Comparison of ENCODE assay signal across 7 mouse cellular contexts in the genomic region with DNA sequence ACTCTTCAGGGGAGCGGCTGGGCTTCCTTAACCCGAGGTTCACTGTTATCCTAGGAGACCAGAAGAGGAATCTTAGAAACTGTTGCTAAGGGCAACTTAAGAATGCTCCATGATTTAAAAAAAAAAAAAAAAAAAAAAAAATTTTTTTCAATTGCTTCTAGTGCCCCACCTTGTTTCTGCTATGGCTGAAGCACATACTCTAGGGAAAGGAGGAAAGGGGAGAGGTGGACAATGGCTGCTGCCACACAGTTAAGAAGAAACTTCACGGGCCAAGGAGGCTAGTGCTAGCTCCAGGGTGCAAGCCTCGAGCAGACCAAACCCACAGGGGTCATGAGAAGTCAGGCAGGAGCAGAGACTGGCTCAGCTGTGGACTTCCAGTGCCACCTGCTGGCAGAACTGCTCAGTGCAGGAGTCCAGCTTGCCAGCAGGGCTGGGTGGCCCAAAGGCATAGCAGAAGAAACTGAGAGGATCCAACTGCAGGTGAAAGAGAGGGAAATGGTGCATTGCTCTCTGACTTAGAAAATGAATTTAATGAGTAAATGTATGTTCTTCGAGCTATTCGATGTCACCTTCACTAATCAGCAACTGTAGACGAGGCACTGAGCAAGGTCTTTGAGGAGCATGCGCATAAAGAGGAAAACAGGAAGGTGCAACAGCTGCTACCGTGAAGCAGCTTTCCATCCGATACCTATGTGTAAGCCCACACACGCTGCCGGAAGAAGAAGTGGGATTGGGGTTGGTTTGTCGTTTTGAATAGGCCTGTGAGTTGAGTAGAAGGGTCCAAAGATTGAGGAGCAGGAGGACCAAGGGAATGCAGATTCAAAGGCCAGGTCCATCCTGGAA. TPM values are rescaled to one million over a fixed set of nuclear protein-coding genes. Genes with fewer than 3 reads are reported as not detected.
A peak's percentile ranks its signal among the peaks of the same experiment; 100 is the strongest.
DNase-seq lines count a peak whose midpoint lies in the region; ATAC-seq and TF ChIP-seq lines count a peak whose summit lies in the region.

No protein-coding gene starts in this region.

- no peaks in the 10 kb centered on the region for H3K9me3 ChIP-seq in limb, embryonic 11.5 days (ENCODE audit: control insufficient read depth, low read length)
- no peaks in the 10 kb centered on the region for H3K9me3 ChIP-seq in midbrain, embryonic 16.5 days (replicated peaks; ENCODE audit: control insufficient read depth, low read length, poor library complexity, severe bottlenecking)

- no peak overlapping the region for H3K4me3 ChIP-seq in kidney, adult 2 months (ENCODE audit: insufficient read depth, low read depth, low read length)
- H3K4me3 ChIP-seq in limb, embryonic 11.5 days (ENCODE audit: low read depth, low read length), result no peak overlapping the region
- no peak overlapping the region for H3K4me3 ChIP-seq in midbrain, embryonic 16.5 days (ENCODE audit: low read depth, low read length)

- no peak overlapping the region for H3K27ac ChIP-seq in kidney, adult 2 months (ENCODE audit: insufficient read depth, low read depth, low read length)
- no peak overlapping the region for H3K27ac ChIP-seq in limb, embryonic 11.5 days (replicated peaks; ENCODE audit: low read depth, low read length)
- no peak overlapping the region for H3K27ac ChIP-seq in midbrain, embryonic 16.5 days (ENCODE audit: low read length)

- DNase-seq in adrenal gland, adult 8-10 months, result peak; percentile 63
- DNase-seq in embryo, embryonic 11 days, result peak; percentile 87
- peak; percentile 81 to 94 for DNase-seq in heart, adult 18-20 months
- DNase-seq in kidney, adult 2 months, result peak; percentile 87
- peak; percentile 95 for DNase-seq in limb, embryonic 11.5 days (ENCODE audit: low spot score)
- peak; percentile 74 to 91 for DNase-seq in spleen, adult 18-20 months

- no peaks in the 10 kb centered on the region for H3K4me1 ChIP-seq in kidney, adult 2 months (ENCODE audit: control insufficient read depth, insufficient read depth, low read length)
- H3K4me1 ChIP-seq in limb, embryonic 11.5 days (ENCODE audit: control insufficient read depth, insufficient read depth, low read length), result no peaks in the 10 kb centered on the region
- peaks cover 9% of the 10 kb centered on the region for H3K4me1 ChIP-seq in midbrain, embryonic 16.5 days (ENCODE audit: control insufficient read depth, insufficient read depth, low read length)

- H3K4me2 ChIP-seq in limb, embryonic 11.5 days (ENCODE audit: low read depth, severe bottlenecking), result no peak overlapping the region
- no peak overlapping the region for H3K4me2 ChIP-seq in midbrain, embryonic 16.5 days (ENCODE audit: low read length)

- no peaks in the 10 kb centered on the region for H3K36me3 ChIP-seq in kidney, adult 2 months (ENCODE audit: control insufficient read depth, insufficient read depth, low read length)
- H3K36me3 ChIP-seq in limb, embryonic 11.5 days (ENCODE audit: control insufficient read depth, insufficient read depth, low read length), result no peaks in the 10 kb centered on the region
- H3K36me3 ChIP-seq in midbrain, embryonic 16.5 days (ENCODE audit: control insufficient read depth, insufficient read depth, low read length), result no peaks in the 10 kb centered on the region

- peak; percentile 99 for TF ChIP-seq CTCF in kidney, adult 2 months (conservative IDR thresholded peaks at IDR 0.05; ENCODE audit: insufficient read depth, insufficient read length, low read depth, low read length)

- no peak for TF ChIP-seq POLR2A in kidney, adult 2 months (IDR thresholded peaks at IDR 0.05; ENCODE audit: low read depth, low read length)

- peak; percentile 53; the same call in 1 of the 2 replicates for ATAC-seq in limb, embryonic 11.5 days (ENCODE audit: insufficient number of reproducible peaks, low FRiP score, low TSS enrichment, low read depth)
- peak; percentile 82 for ATAC-seq in midbrain, embryonic 16.5 days

- H3K27me3 ChIP-seq in kidney, adult 2 months (replicated peaks; ENCODE audit: control insufficient read depth, insufficient read depth, low read length), result no peaks in the 10 kb centered on the region
- no peaks in the 10 kb centered on the region for H3K27me3 ChIP-seq in limb, embryonic 11.5 days (ENCODE audit: control insufficient read depth, insufficient read depth, low read length)
- H3K27me3 ChIP-seq in midbrain, embryonic 16.5 days (ENCODE audit: control insufficient read depth, insufficient read depth, low read depth, low read length), result no peaks in the 10 kb centered on the region

- H3K9ac ChIP-seq in limb, embryonic 11.5 days (ENCODE audit: low read length), result no peak overlapping the region
- H3K9ac ChIP-seq in midbrain, embryonic 16.5 days (ENCODE audit: low read depth, low read length), result no peak overlapping the region

- WGBS in kidney, adult 2 months, result 41% methylated on average over 13 of the region's 13 CpGs
- WGBS in limb, embryonic 11.5 days, result 32% methylated on average over 13 of the region's 13 CpGs
- 35% methylated on average over 13 of the region's 13 CpGs for WGBS in midbrain, embryonic 16.5 days

RNA-seq across cellular contexts. Expression of gene Dnajb12, which starts 14.3 kb away (rescaled TPM):
- total RNA-seq in adrenal gland, adult 8-10 months (2022), result 10 to 100 TPM; 59.3 to 67.0 (median 62.9) TPM
- 10 to 100 TPM; 38.6 to 42.3 TPM for total RNA-seq in heart, adult 18-20 months (2021)
- 85.8 and 87.3 TPM in 2 replicates for polyA plus RNA-seq in kidney, adult 2 months (2012; rRNA removed)
- 22.5 and 23.8 TPM in 2 replicates for polyA plus RNA-seq in limb, embryonic 11.5 days (2014; fragmentation: Nextera tagmentation; extraction: Ambion mirVana)
- 18.5 and 19.1 TPM in 2 replicates for polyA plus RNA-seq in midbrain, embryonic 16.5 days (2015; fragmentation: Nextera tagmentation; extraction: Ambion mirVana)
